Mouse (Mus musculus) intestine, embryonic 14.5 days (tissue): ENCODE measurements around the gene Aldh2. TPM values are rescaled to one million over a fixed set of nuclear protein-coding genes. Genes with fewer than 3 reads are reported as not detected.
"Not testable (repeated sequence)": the region's sequence is repeated elsewhere in the genome, so short reads cannot be mapped to it uniquely, and the experiment has no call there.

ENCODE experiments used
- ATAC-seq: fragments of 200-750 bp; cut with Nextera tagmentation; replicated peaks from 2 replicates; pipeline ENCODE4 v1.8.0; 2017; ENCODE audit warnings: low read depth, moderate number of reproducible peaks, moderate TSS enrichment, moderate library complexity; ENCODE audit not compliant: low FRiP score, low TSS enrichment
- DNase-seq: peaks from one replicate; pipeline ENCODE4 v3.0.0-alpha.2; 2018; ENCODE audit warnings: low spot score
- H3K27ac ChIP-seq: fragments of 300-500 bp; sonication (generic); 2 replicates; pipeline ENCODE4 v1.5.1; 2014; ENCODE audit warnings: low read depth, mild to moderate bottlenecking, control low read depth
- H3K27me3 ChIP-seq: fragments of 300-500 bp; sonication (generic); replicated peaks from 2 replicates; pipeline ENCODE4 v1.6.1; 2014; ENCODE audit warnings: low read length, control low read depth; ENCODE audit not compliant: control insufficient read depth, insufficient read depth
- H3K36me3 ChIP-seq: fragments of 300-500 bp; sonication (generic); 2 replicates; pipeline ENCODE4 v1.6.1; 2014; ENCODE audit warnings: low read length, control low read depth; ENCODE audit not compliant: control insufficient read depth, insufficient read depth
- H3K4me1 ChIP-seq: fragments of 300-500 bp; sonication (generic); replicated peaks from 2 replicates; pipeline ENCODE4 v1.6.1; 2014; ENCODE audit warnings: low read length, control low read depth, mixed read lengths; ENCODE audit not compliant: control insufficient read depth, insufficient read depth
- H3K4me2 ChIP-seq: fragments of 300-500 bp; sonication (generic); 2 replicates; pipeline ENCODE4 v1.6.1; 2014; ENCODE audit warnings: low read length
- H3K4me3 ChIP-seq: fragments of 300-500 bp; sonication (generic); 2 replicates; pipeline ENCODE4 v1.5.1; 2014; ENCODE audit warnings: low read depth, low read length, control low read depth, mixed read lengths
- H3K9ac ChIP-seq: fragments of 300-500 bp; sonication (generic); 2 replicates; pipeline ENCODE4 v1.6.1; 2014; ENCODE audit warnings: mild to moderate bottlenecking, low read length
- H3K9me3 ChIP-seq: fragments of 300-500 bp; sonication (generic); 2 replicates; pipeline ENCODE4 v1.6.1; 2016; ENCODE audit warnings: low read length, control low read depth; ENCODE audit not compliant: control insufficient read depth
- WGBS: fragments of 180-500 bp; shearing (Covaris S2); extraction: QIAGEN DNeasy Blood & Tissue Kit; methylation state at CpG from one replicate; pipeline ENCODE4 v1.1.7; 2014; 5-methylcytosine and 5-hydroxymethylcytosine counted together
- polyA plus RNA-seq: library from polyadenylated mRNA; unstranded; fragments of >200 nt; fragmentation: Nextera tagmentation; extraction: Ambion mirVana; gene quantifications from 2 replicates; pipeline ENCODE4 v1.2.1, GENCODE M21; 2014

Gene Aldh2
- polyA plus RNA-seq, 1 experiment from 2014 or later: 70.2 TPM

GRCm38 (mm10) chr5:121621102-121621501, 27.5 kb upstream of the Aldh2 start:
- no peak for ATAC-seq
- Histone ChIP-seq H3K27ac (no peak overlapping the region), H3K4me3 (no peak overlapping the region), H3K4me2 (no peak overlapping the region), H3K36me3 (no peaks in the 10 kb centered on the region), H3K4me1 (no peaks in the 10 kb centered on the region; the same call in 1 of the 2 replicates), H3K9ac (no peak overlapping the region), H3K27me3 (no peaks in the 10 kb centered on the region), H3K9me3 (no peaks in the 10 kb centered on the region)
- 95% methylated on average over 5 of the region's 5 CpGs for WGBS
- no peak for DNase-seq

DNA sequence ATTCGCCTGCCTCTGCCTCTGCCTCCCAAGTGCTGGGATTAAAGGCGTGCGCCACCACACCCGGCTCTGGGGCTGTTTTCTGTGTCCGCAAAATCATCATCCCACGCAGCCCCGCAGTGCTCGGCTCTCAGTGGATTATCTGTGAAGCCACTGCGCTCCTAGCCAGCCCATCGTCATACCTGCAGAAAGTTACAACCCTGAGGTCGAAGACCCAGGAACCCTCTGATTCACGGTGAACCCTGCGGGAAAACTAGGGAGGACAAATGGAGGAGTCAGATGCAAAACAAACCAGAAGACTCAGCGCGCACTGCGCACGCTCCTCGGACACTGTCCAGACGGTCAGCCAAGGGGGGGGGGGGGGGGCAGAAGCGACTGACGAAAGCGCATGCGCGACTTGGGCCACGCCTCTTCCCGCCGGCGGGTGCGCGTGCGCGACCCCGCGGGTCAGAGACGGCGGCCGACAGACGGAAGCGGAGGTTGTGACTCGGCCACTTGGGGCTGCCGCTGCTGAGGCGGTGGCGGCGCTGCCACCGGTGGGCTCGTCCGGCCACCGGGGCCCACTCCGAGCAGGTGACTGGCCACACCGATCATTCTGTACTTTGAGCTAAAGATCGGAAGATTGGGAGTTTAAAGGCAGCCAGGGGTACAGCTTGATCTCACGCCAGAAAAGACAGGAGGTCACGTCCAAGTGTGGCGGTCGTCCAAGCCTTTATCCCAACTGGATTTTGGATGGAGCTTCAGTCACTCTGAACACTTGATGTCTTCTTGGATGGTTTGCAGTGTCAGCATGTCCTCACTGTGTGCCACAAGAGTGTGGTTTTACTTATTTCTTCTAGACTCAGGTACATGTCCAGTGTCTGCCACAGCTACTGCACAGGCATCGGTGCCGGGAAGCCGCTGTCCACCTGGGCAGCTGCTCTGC, 25.2 kb upstream of the Aldh2 start, which contains the start of gene Acad12:
TSS of gene Acad12 (minus strand) at position 347 of the 922 bp plus-strand sequence.
- peak; percentile 92 for DNase-seq
- Histone ChIP-seq H3K4me3 (peak within 1 kb of the TSS; percentile 91), H3K36me3 (no peaks in the 10 kb centered on the region), H3K4me1 (no peaks in the 10 kb centered on the region; the same call in 1 of the 2 replicates), H3K9ac (peak within 1 kb of the TSS; percentile 76), H3K4me2 (peak within 1 kb of the TSS; percentile 59), H3K9me3 (no peaks in the 10 kb centered on the region), H3K27me3 (no peaks in the 10 kb centered on the region), H3K27ac (peak within 1 kb of the TSS; percentile 77; the same call in 1 of the 2 replicates)
- under 1% methylated on average over 56 of the region's 58 CpGs for WGBS
- peak; percentile 83 for ATAC-seq

GRCm38 (mm10) chr5:121614921-121615320, 21.3 kb upstream of the Aldh2 start:
- not testable (repeated sequence) for H3K4me1 ChIP-seq, H3K27ac ChIP-seq, DNase-seq, H3K4me2 ChIP-seq, H3K36me3 ChIP-seq, H3K9me3 ChIP-seq, H3K27me3 ChIP-seq, H3K4me3 ChIP-seq, H3K9ac ChIP-seq, ATAC-seq
- 89% methylated on average over 3 of the region's 3 CpGs for WGBS

DNA sequence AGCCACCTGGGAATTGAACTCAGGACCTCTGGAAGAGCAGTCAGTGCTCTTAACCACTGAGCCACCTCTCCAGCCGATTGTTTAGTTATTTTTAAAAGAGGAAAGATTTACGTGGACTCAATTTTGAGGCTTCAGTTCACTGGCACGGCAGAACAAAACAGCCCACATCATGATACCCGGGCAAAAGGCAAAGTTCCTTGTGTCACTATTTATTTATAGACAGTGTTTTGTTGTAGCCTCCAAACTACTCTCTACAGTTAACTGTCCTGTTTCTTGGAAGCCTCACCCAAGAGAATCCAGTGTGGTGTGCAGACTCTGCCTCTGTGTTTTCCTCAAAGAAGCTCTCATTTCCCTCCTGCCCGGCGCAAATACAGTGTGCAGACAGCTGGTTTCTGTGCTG, 18.4 kb upstream of the Aldh2 start:
- no peak overlapping the region for H3K4me3 ChIP-seq

DNA sequence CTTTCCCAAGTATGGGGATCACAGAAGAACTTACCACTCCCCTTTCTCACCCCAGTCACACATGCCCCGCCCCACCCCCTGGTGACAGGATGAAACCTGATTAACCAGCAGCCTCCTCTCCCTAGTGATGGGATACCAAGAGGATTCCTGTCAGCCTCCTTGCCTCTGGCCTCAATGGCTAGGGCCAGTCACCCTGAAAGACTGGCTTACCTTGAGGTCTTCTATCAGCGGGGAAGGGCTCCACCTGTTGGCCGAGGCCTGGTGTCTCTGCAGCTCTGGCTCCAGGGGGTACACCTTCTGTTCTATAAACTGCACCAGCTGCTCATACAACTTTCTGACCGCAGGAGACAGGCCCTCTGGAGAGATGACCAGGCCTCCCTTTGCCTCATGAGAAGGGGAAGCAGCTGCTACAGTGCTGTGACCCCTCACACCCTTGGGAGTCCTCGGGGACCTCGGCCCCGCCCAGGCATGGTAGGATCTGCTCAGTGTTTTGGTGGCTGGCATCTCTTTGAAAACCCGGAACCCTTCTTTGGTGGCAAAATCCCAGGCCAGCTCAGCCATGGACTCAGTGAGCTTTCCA, 16.0 kb upstream of the Aldh2 start:
- not testable (repeated sequence) for H3K9ac ChIP-seq, H3K4me3 ChIP-seq, H3K36me3 ChIP-seq, H3K4me1 ChIP-seq, DNase-seq, H3K27me3 ChIP-seq, H3K9me3 ChIP-seq, ATAC-seq, H3K27ac ChIP-seq, H3K4me2 ChIP-seq
- 51% methylated on average over 8 of the region's 8 CpGs for WGBS

More for the DNA sequence above, 18.4 kb upstream of the Aldh2 start:
- no peak overlapping the region for H3K27ac ChIP-seq
- H3K4me1 ChIP-seq: no peaks in the 10 kb centered on the region
- no peak overlapping the region for H3K9ac ChIP-seq
- ATAC-seq (no peak), DNase-seq (no peak)
- no peaks in the 10 kb centered on the region for H3K9me3 ChIP-seq
- 82% methylated on average over 6 of the region's 6 CpGs for WGBS
- H3K4me2 ChIP-seq: no peak overlapping the region
- H3K27me3 ChIP-seq: no peaks in the 10 kb centered on the region
- no peaks in the 10 kb centered on the region for H3K36me3 ChIP-seq

DNA sequence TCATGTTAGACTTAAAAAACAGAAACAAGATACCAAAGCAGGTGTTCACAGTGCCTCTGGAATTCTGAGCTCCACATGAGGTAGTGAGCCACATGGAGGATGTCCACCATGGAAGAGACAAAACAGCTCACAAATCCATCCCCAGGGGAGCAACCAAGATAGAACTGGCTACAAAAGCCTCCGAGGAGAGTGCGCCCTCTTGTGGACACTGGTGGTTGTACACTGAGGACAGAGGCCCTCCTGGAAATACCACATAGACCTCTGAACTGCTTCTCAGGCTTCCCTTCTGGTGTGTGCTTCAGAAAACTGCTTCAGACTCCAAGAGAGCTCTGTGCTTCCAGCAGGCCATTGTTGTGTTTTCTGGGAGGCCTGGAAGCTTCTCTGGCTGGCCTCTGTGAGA, 12.5 kb upstream of the Aldh2 start:
- WGBS: 0% methylated on average over 2 of the region's 2 CpGs

DNA sequence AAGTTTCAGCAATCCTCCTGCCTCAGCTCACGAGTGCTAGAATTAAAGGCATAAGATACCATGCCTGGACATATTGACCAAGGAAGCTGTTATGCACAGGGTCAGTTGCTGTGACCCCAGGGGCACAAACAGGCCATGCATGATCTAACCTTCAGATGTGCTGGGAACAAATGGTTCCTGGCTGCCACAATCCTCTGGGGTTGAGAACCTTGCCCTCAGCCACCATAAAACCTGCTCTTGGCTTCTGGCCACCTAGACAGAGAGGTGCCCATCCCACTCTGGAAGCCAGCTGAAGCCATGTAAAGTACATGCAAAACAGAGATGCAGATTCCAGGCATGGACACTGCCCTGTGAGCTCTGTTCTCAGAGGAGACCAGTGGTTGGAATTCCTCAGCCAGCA, 10.2 kb upstream of the Aldh2 start:
- not testable (repeated sequence) for H3K27ac ChIP-seq, H3K27me3 ChIP-seq, DNase-seq, H3K9me3 ChIP-seq, ATAC-seq, H3K4me1 ChIP-seq, H3K36me3 ChIP-seq, H3K9ac ChIP-seq, H3K4me2 ChIP-seq, H3K4me3 ChIP-seq
- 53% methylated on average over 1 of the region's 1 CpGs for WGBS

More for the DNA sequence above, 12.5 kb upstream of the Aldh2 start:
- H3K27me3 ChIP-seq: no peaks in the 10 kb centered on the region
- no peak overlapping the region for H3K4me3 ChIP-seq
- ATAC-seq (no peak), DNase-seq (peak; percentile 91)
- H3K9ac ChIP-seq: no peak overlapping the region
- peaks cover 4% of the 10 kb centered on the region; the same call in 1 of the 2 replicates for H3K4me1 ChIP-seq
- no peaks in the 10 kb centered on the region for H3K36me3 ChIP-seq
- no peak overlapping the region for H3K27ac ChIP-seq
- H3K9me3 ChIP-seq: no peaks in the 10 kb centered on the region
- H3K4me2 ChIP-seq: no peak overlapping the region

DNA sequence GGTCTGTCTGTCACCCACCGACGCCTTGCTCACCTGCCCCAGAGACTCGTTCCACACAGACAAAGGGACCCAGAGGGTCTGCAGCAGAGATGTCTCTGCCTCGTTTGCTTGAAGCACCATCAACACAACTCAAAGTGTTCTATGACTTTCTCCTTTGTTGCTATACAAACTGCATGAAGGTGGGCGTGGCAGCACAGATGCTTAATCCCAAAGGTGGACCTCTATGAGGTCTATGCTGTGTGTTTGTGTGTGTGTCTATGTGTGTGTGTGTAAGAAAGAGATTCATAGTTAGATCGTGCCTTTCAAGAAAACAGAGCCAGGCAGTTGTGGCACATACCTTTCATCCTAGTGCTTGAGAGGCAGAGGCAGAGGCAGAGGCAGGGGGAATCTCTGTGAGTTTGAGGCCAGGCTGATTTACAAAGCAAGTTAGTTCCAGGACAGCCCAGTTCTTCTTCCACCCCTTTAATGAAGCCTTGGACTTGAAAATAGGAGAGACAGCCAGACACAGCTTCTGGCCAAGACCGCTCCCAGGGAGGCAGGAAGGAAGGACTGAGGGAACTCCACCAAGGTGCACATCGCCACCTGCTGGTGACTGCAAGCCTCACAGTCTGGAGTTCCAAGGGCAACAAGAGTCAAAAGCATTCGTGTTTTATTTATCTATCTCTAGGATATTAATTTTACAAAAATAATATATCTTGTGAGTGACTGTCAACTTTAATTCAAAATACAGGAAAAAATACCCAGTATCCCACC, 8.1 kb upstream of the Aldh2 start:
- no peak overlapping the region for H3K9ac ChIP-seq

More for the DNA sequence above, 8.1 kb upstream of the Aldh2 start:
- no peaks in the 10 kb centered on the region for H3K36me3 ChIP-seq
- peak; percentile 96 for DNase-seq
- 0 out of 2 replicates have a peak, but pooled peaks have one; percentile 65 for ATAC-seq
- no peak overlapping the region for H3K4me3 ChIP-seq
- no peaks in the 10 kb centered on the region for H3K27me3 ChIP-seq
- 27% methylated on average over 9 of the region's 9 CpGs for WGBS
- no peak overlapping the region for H3K27ac ChIP-seq
- no peaks in the 10 kb centered on the region for H3K9me3 ChIP-seq
- peaks cover 4% of the 10 kb centered on the region; the same call in 1 of the 2 replicates for H3K4me1 ChIP-seq
- no peak overlapping the region for H3K4me2 ChIP-seq
